Mouse (Mus musculus): ENCODE results near the gene Atg3. TPM values are rescaled to one million over a fixed set of nuclear protein-coding genes. Genes with fewer than 3 reads are reported as not detected.

Gene Atg3
- polyA plus RNA-seq, 1 experiment from 2014 or later = 43.2 TPM

GRCm38 (mm10) chr16:45148488-45149082, 10.0 kb upstream of the Atg3 start:
- no peaks in the 10 kb centered on the region for H3K4me1 ChIP-seq
- H3K36me3 ChIP-seq (ENCODE audit: poor library complexity, severe bottlenecking) = peaks cover 69% of the 10 kb centered on the region
- no peak overlapping the region for H3K27ac ChIP-seq
- H3K4me3 ChIP-seq = no peak overlapping the region
- H3K9me3 ChIP-seq (replicated peaks) = no peaks in the 10 kb centered on the region
- no peaks in the 10 kb centered on the region for H3K27me3 ChIP-seq
- H3K9ac ChIP-seq = no peak overlapping the region
- no peak overlapping the region for H3K4me2 ChIP-seq
- no peak for ATAC-seq
- 93% methylated on average over 10 of the region's 10 CpGs for WGBS

GRCm38 (mm10) chr16:45154741-45155250, 3.8 kb upstream of the Atg3 start:
- ATAC-seq = no peak
- H3K36me3 ChIP-seq (ENCODE audit: poor library complexity, severe bottlenecking) = peaks cover 38% of the 10 kb centered on the region
- 89% methylated on average over 3 of the region's 3 CpGs for WGBS

GRCm38 (mm10) chr16:45158136-45158521, 456 bp upstream of the Atg3 start:
- peak; percentile 78 for ATAC-seq
- no peaks in the 10 kb centered on the region for H3K27me3 ChIP-seq
- WGBS = under 1% methylated on average over 20 of the region's 20 CpGs

More at GRCm38 (mm10) chr16:45154741-45155250, 3.8 kb upstream of the Atg3 start:
- Histone ChIP-seq H3K27me3 (no peaks in the 10 kb centered on the region), H3K27ac (no peak overlapping the region), H3K4me1 (peaks cover 21% of the 10 kb centered on the region), H3K4me2 (no peak overlapping the region), H3K4me3 (no peak overlapping the region), H3K9me3 (replicated peaks) (no peaks in the 10 kb centered on the region), H3K9ac (no peak overlapping the region)

GRCm38 (mm10) chr16:45159389-45159716, 768 bp downstream of the Atg3 start:
- Histone ChIP-seq H3K4me2 (peak overlapping the region; percentile 78), H3K4me3 (peak overlapping the region; percentile 77), H3K36me3 (ENCODE audit: poor library complexity, severe bottlenecking) (peaks cover 16% of the 10 kb centered on the region), H3K9me3 (replicated peaks) (no peaks in the 10 kb centered on the region), H3K9ac (peak overlapping the region; percentile 91), H3K27ac (peak overlapping the region; percentile 93), H3K27me3 (no peaks in the 10 kb centered on the region), H3K4me1 (peaks cover 35% of the 10 kb centered on the region)
- WGBS = 8% methylated on average over 11 of the region's 11 CpGs
- ATAC-seq = no peak

More at GRCm38 (mm10) chr16:45158136-45158521, 456 bp upstream of the Atg3 start:
- Histone ChIP-seq H3K4me2 (peak overlapping the region; percentile 72), H3K27ac (peak overlapping the region; percentile 93), H3K9me3 (replicated peaks) (no peaks in the 10 kb centered on the region), H3K36me3 (ENCODE audit: poor library complexity, severe bottlenecking) (peaks cover 17% of the 10 kb centered on the region), H3K4me1 (peaks cover 30% of the 10 kb centered on the region), H3K9ac (peak overlapping the region; percentile 91), H3K4me3 (peak overlapping the region; percentile 77)

DNA sequence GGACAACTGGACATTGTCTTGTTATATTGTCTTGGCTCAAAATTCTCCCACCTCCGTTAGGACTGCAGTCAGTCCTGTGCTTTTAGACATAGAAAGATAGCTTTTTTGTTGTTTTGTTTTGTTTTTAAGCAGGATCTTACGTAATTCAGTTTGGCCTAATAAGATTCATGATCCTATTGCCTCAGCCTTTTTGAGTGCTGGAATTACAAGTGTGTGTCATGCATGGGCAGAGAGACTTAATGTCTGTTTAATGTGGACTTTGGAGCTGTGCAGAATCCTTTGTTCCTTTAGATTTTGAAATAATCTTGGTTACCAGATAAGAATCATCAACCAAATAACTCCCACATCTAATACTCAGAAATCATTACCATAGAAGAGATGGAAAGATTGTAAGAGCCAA, 20.0 kb downstream of the Atg3 start:
- ATAC-seq = no peak
- H3K9ac ChIP-seq = no peak overlapping the region
- WGBS = 91% methylated on average over 2 of the region's 2 CpGs
- no peak overlapping the region for H3K4me3 ChIP-seq
- no peaks in the 10 kb centered on the region for H3K9me3 ChIP-seq (replicated peaks)
- peaks cover 13% of the 10 kb centered on the region for H3K36me3 ChIP-seq (ENCODE audit: poor library complexity, severe bottlenecking)
- H3K27me3 ChIP-seq = no peaks in the 10 kb centered on the region
- H3K4me1 ChIP-seq = no peaks in the 10 kb centered on the region
- no peak overlapping the region for H3K4me2 ChIP-seq
- no peak overlapping the region for H3K27ac ChIP-seq

- no peaks in the 10 kb centered on the region for H3K4me1 ChIP-seq
- peaks cover 17% of the 10 kb centered on the region for H3K36me3 ChIP-seq (ENCODE audit: poor library complexity, severe bottlenecking)
- H3K27me3 ChIP-seq = no peaks in the 10 kb centered on the region
- no peak for ATAC-seq
- no peak overlapping the region for H3K9ac ChIP-seq
- 91% methylated on average over 5 of the region's 5 CpGs for WGBS
- H3K4me3 ChIP-seq = no peak overlapping the region
- H3K27ac ChIP-seq = no peak overlapping the region
- no peak overlapping the region for H3K4me2 ChIP-seq
- H3K9me3 ChIP-seq (replicated peaks) = no peaks in the 10 kb centered on the region
Observed at GRCm38 (mm10) chr16:45181824-45182223, 23.2 kb downstream of the Atg3 start.

DNA sequence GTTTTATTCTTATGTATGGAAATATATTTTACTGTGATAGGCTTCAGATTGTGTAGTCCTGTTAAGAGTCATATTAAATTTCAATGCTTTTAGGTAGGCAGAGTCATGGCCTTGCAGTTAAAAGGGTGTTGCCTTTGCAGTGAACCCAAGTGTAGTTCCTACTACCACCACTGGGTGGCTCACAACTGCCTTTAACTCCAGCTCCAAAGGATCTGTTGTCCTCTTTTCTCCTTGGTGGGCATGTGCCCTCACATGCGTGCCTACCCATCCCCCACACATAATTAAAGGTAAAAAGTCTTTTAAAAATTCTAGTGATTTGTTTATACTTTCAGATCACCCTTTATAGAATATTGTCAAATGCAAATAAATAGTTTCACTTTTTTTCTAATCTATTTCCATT, 34.0 kb downstream of the Atg3 start:
- Histone ChIP-seq H3K27ac (no peak overlapping the region), H3K9ac (no peak overlapping the region), H3K27me3 (no peaks in the 10 kb centered on the region), H3K4me1 (no peaks in the 10 kb centered on the region), H3K9me3 (replicated peaks) (no peaks in the 10 kb centered on the region), H3K36me3 (ENCODE audit: poor library complexity, severe bottlenecking) (peaks cover 3% of the 10 kb centered on the region), H3K4me2 (no peak overlapping the region), H3K4me3 (no peak overlapping the region)
- 0% methylated on average over 1 of the region's 1 CpGs for WGBS
- ATAC-seq = peak; percentile 79

DNA sequence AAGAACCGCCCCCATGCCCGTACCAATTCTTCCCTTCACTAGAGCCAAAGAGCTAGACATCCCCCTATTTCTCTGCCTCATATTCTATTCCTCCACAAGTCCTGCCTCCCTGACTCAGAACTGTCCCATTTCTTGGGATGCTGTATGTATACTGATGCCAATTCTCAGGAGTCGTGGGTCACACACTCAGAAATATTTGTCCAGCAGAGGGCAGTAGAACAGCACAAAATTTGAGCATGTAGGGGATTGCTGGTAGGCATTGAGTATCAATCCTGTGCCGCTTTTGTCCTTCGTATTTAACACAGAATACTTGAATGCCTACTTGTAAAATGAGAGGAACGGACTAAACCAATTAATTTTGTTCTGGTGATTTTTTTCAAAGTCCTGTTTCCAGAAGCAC, 38.2 kb downstream of the Atg3 start:
- H3K9me3 ChIP-seq (replicated peaks) = no peaks in the 10 kb centered on the region
- no peak overlapping the region for H3K4me2 ChIP-seq
- no peaks in the 10 kb centered on the region for H3K27me3 ChIP-seq
- WGBS = 29% methylated on average over 6 of the region's 6 CpGs
- H3K9ac ChIP-seq = no peak overlapping the region
- H3K36me3 ChIP-seq (ENCODE audit: poor library complexity, severe bottlenecking) = no peaks in the 10 kb centered on the region
- no peak overlapping the region for H3K4me3 ChIP-seq
- no peak overlapping the region for H3K27ac ChIP-seq
- H3K4me1 ChIP-seq = no peaks in the 10 kb centered on the region
- ATAC-seq = peak; percentile 91

DNA sequence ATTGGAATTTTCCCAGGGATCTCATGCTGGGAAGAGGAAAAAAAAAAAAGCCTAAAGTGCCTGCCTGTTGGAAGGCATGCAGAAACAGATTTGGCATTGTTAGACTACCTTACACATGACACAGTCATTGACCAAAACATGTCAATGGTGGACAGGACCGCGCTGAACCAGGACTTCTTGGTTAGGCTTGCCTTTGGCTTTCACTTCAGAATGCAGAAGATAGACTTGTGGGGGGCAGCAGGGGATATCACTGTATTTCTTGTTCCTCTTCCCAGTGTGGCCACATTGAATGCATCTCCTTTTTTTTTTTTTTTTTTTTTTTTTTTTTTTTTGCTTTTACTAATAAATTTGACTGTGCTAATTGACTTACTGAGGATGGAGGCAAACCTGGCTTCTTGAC, 42.8 kb downstream of the Atg3 start:
- Histone ChIP-seq H3K4me2 (no peak overlapping the region), H3K27me3 (no peaks in the 10 kb centered on the region), H3K9me3 (replicated peaks) (no peaks in the 10 kb centered on the region), H3K4me3 (no peak overlapping the region), H3K27ac (no peak overlapping the region), H3K4me1 (no peaks in the 10 kb centered on the region), H3K9ac (no peak overlapping the region), H3K36me3 (ENCODE audit: poor library complexity, severe bottlenecking) (no peaks in the 10 kb centered on the region)
- ATAC-seq = no peak
- 94% methylated on average over 2 of the region's 2 CpGs for WGBS

DNA sequence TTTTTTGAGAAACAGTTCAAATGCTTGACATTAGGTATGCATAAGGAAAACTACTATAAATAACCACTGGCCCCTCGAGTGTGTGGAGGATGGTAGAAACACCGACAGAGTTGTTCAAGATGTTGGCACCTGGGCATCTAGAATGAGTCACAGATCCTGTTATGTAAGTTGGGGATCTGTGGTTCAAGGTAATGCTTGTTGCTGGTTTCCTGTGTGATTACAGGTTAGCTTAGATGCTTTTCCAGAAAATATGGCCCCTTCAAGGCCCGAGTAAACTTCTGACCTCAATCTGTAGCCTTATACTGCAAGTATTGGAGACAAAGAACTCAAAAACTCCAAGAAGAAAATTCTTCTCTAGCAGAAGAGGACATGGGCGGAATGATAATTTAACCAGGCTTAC, 45.9 kb downstream of the Atg3 start:
- Histone ChIP-seq H3K36me3 (ENCODE audit: poor library complexity, severe bottlenecking) (no peaks in the 10 kb centered on the region), H3K9me3 (replicated peaks) (no peaks in the 10 kb centered on the region), H3K9ac (no peak overlapping the region), H3K27me3 (no peaks in the 10 kb centered on the region), H3K4me3 (no peak overlapping the region), H3K4me2 (no peak overlapping the region), H3K4me1 (no peaks in the 10 kb centered on the region), H3K27ac (no peak overlapping the region)
- no peak for ATAC-seq
- 90% methylated on average over 4 of the region's 4 CpGs for WGBS

DNA sequence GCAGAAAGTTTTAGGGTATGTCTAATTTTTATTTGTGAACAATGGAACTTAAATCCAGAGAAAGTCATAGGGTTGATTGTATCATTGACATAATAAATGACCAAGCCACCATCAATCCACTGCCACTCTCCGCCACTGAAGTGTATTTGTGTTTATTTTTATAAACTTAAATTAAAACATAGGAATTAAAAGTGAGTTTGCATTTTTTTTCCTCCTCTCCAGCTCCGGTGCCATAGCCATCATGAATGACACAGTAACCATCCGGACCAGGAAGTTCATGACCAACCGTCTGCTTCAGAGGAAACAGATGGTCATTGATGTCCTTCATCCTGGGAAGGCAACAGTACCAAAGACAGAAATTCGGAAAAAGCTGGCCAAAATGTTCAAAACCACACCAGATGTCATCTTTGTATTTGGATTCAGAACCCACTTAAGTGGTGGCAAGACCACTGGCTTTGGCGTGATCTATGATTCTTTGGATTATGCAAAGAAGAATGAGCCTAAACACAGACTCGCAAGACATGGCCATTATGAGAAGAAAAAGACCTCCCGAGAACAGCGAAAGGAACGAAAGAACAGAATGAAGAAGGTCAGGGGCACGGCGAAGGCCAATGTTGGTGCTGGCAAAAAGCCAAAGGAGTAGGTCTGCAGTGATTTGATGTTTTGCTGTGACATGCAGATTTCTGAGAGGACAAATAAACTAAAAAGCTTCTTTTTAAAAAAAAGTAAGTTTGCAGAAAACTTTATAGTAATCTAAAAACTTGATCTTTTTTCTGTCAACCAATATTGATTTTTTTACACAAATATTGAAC, 46.5 kb downstream of the Atg3 start:
- H3K4me2 ChIP-seq = no peak overlapping the region
- no peak for ATAC-seq
- no peak overlapping the region for H3K9ac ChIP-seq
- no peaks in the 10 kb centered on the region for H3K27me3 ChIP-seq
- H3K36me3 ChIP-seq (ENCODE audit: poor library complexity, severe bottlenecking) = no peaks in the 10 kb centered on the region
- no peak overlapping the region for H3K27ac ChIP-seq
- 78% methylated on average over 12 of the region's 12 CpGs for WGBS
- no peaks in the 10 kb centered on the region for H3K9me3 ChIP-seq (replicated peaks)
- H3K4me3 ChIP-seq = no peak overlapping the region
- no peaks in the 10 kb centered on the region for H3K4me1 ChIP-seq

DNA sequence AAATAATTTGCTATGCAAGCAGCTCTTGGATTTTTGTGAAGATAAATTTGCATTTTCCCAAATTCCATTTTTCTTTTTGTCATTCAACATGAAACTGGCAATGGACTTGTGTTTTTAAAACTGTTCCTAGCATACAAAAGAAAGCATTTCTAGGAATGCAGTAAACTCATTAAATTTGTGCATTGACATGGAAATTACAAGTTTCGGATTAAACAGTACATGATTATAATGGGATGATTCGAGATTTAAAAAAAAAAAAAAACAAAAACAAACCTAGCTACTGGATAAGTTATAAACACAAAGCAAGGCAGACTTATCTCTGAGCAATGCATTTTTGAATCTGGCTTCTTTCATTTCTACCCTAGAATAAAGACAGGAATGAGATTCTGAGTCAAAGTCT, 63.4 kb downstream of the Atg3 start:
- Histone ChIP-seq H3K27me3 (no peaks in the 10 kb centered on the region), H3K9ac (no peak overlapping the region), H3K4me1 (peaks cover 7% of the 10 kb centered on the region), H3K36me3 (ENCODE audit: poor library complexity, severe bottlenecking) (no peaks in the 10 kb centered on the region), H3K27ac (no peak overlapping the region), H3K4me3 (no peak overlapping the region), H3K4me2 (no peak overlapping the region), H3K9me3 (replicated peaks) (no peaks in the 10 kb centered on the region)
- ATAC-seq = no peak
- 27% methylated on average over 2 of the region's 2 CpGs for WGBS
